Mouse (Mus musculus) thymus, postnatal 36 days (tissue): Measurements from ENCODE around the gene Tspo2.

Experiments
- DNase-seq, 2 experiments: peaks; one replicate each; pipeline ENCODE4 v3.0.0; 2022; ENCODE audit warnings: mixed read lengths in 2 of 2

Tspo2 gene

GRCm38 (mm10) chr17:48450666-48451352, 513 bp downstream of the Tspo2 start:
- DNase-seq: no peak

DNA sequence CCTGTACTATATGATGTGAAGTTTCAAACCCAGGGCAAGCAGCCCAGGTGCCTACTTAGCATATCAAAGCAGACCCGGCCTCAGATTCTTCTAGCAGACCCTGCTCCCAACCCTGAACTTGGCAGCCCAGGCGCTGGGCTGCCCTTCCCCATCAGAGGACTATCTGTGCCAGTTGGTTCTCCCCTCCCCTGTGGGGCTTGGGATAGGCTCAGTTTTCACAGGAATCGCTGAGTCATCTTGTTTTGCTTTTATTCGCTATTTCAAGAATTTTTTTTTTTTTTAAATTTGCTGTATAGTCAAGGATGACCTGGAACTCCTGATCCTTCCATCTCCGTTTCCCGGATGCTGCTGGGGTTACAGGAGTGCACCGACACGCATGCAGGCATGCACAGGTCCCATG, 3.6 kb downstream of the Tspo2 start:
- no peak for DNase-seq

GRCm38 (mm10) chr17:48443542-48444145, 7.7 kb downstream of the Tspo2 start:
- DNase-seq: no peak

DNA sequence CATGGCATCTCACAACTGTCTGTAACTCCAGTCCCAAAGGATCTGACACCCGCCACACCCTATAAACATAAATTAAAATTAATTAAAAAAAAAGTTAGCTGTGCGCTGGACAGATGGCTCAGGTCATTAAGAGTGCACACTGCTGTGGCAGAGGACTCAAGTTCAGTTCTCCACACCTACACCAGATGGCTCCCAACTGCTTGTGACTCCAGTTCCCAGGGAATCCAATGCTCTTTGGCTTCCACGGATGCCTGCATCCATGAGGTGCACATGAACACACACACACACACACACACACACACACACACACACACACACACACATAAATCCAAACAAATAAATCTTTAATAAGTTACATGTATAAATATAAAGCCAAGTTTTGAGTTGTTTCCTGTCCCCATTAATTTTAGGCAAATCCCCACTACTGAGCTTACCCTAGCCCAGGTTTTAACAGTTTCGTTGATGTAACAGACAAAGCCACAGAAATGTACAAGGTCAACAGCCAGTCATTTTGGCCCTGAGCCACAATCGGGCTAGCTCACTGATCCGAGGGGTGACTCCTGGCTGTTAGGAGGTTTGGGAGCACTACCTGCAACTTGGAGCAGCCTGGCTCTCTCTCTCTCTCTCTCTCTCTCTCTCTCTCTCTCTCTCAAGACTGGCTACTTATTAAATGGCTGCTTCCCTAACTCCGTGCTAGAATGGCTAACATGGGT, 8.4 kb downstream of the Tspo2 start:
- no peak for DNase-seq

GRCm38 (mm10) chr17:48437421-48437911, 13.9 kb downstream of the Tspo2 start:
- DNase-seq: no peak

- DNase-seq: no peak
Observed at GRCm38 (mm10) chr17:48436487-48436886, 14.8 kb downstream of the Tspo2 start.

- DNase-seq: no peak
Observed at GRCm38 (mm10) chr17:48434479-48434878, 16.8 kb downstream of the Tspo2 start.

DNA sequence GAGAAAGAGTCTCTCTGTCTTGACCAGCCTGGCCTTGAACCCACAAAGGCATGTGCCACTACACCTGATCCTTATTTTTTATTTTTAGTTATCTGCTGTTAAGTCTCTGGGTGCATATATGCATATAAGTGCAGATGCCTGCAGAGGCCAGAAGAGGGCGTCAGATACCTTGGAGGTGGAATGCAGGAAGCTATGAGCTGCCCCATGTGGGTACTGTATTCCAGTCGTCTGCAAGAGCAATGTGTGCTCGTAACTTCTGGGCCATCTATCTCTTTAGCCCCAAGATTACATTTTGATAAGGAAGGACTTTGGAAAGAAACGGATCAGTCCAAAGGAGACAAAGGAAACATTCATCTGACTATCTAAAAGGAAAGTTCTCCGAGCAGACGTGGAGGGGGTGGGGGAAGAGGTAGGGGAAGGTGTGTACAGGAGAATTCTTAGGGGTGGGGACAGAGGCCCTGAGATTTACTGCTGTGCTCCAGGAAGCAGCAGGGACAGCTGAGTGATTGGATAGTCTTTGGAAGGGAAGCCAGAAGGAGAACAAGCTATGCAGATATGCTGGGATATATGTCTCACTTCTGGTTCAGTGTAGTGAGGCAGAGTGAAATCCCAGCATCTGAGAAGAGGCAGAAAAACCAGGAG, 17.5 kb downstream of the Tspo2 start:
- no peak for DNase-seq

GRCm38 (mm10) chr17:48433006-48433655, 18.2 kb downstream of the Tspo2 start:
- DNase-seq: no peak

DNA sequence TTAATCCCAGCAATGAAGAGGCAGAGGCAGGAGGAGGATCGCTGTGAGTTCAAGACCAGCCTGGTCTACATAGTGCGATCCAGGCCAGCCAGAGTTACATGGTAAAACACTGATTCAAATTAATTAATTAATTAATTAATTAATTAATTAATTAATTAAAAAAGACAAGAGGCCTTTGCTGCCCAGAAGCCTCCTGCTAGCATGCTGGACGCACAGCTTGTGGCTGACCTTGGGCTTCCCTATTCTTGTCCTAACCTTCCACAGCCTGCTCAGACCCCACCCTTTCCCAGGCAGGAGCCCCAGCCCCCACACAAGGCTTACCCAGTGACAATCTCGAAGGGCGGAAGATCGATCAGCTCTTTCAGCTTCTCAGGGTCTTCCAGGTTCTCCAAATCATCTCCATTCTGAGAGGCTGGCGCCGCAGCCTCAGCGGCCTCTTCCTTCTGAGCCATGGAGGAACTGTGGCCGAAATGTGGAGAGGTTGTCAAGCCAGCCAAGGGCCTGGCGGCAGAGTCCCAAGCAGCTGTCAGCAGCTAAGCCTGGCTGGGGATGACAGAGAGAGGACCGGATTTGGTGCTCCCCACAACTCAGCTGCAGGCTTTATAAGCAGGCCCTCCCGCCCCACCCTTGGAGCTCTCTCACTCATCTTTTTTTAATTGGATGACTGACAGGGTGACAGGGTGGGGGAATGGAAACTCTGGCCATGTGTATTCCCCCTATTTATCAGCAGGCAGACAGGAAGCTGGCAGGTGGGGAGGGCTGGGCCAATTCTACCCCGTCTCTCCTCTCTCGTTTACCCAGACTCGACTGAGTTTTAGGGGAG, 19.0 kb downstream of the Tspo2 start, which contains the start of gene Apobec2:
Gene Apobec2, minus strand, starts transcription at position 773 of the 823 bp plus-strand sequence.
- no peak for DNase-seq

DNA sequence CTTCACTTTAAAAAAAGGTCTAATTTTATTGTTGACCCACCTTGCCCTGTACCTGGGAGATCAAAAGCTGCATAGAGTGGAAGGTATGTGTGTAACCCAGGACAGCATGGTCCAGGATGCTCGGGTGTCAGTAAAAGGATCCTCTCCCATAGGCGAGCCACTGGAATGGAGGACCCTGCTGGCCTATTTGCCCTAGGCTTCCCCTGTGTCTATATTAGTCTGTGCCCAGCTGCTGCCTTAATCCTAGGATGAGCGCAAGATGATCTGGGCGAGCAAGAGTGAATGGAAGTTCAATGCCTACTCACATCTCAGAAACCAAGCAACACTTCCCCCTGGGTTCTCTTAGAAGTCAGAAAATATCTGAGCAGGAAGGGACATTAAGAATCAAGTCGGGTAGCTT, 20.3 kb downstream of the Tspo2 start:
- DNase-seq: no peak

GRCm38 (mm10) chr17:48430394-48430793, 20.9 kb downstream of the Tspo2 start:
- no peak for DNase-seq

DNA sequence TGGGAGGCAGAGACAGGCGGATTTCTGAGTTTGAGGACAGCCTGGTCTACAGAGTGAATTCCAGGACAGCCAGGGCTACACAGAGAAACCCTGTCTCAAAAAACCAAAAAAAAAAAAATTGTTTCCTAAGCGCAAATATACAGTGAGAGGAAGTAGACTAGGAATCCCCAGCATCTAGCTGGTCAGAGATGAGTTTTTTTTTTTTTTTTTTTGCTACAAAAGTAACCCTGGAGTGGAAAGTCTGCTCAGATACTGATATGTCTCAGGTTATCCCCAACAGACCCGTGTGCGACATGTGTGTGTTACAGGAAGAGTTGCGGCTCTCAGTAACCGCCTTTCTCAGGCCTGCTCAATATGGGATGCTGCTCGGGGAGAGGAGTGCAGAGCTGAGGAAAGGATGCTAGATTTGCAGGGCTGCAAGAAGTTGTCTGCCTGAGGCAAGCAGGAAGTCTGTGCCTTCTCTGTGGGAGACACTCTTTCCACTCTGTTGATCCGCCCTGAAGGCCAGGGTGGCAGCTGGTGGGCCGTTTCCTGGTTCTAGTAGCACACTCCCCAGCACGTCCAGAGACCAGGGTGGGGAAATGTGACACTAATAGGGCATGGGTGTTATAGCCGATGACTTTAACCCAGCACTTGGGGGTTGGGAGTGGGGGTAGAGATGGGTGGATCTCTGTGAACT, 23.3 kb downstream of the Tspo2 start:
- DNase-seq: peak; percentile 48 to 63

DNA sequence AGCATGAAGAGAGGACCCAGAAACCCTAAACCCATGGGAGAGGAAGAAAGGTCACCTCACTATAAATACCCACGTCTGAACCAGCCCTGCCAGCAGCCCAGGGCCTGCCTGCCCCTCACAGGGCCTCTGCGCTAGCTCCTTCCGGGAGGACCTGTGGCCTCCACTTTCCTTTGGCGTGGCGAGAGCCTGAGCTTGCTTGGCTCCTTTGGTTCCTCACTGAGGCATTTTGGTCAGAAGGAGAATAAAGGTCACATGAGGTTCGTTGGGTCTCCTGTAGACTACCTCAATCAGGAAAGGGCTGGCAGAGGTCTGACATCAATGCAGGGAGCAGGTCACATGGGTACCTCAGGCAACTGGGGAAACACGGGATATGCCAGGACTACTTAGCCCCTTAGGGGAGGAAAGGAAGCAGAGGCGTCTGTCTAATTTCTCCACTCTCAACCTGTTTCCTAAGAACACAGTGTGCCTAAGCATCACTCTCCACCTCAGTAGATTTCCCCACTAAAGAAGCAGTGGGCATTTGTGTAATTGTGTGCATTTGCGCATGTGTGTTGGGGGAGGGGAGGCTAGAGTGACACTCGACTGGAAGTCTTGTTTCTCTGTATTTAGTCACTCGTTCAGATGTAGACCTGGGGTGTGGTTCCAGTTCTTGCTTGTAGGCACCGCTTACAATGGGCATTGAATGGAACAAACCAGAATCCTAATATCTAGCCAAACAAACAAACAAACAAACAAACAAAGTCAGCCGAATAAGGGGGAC, 24.2 kb downstream of the Tspo2 start:
- DNase-seq: peak in 1 of 2 experiments; percentile 25

DNA sequence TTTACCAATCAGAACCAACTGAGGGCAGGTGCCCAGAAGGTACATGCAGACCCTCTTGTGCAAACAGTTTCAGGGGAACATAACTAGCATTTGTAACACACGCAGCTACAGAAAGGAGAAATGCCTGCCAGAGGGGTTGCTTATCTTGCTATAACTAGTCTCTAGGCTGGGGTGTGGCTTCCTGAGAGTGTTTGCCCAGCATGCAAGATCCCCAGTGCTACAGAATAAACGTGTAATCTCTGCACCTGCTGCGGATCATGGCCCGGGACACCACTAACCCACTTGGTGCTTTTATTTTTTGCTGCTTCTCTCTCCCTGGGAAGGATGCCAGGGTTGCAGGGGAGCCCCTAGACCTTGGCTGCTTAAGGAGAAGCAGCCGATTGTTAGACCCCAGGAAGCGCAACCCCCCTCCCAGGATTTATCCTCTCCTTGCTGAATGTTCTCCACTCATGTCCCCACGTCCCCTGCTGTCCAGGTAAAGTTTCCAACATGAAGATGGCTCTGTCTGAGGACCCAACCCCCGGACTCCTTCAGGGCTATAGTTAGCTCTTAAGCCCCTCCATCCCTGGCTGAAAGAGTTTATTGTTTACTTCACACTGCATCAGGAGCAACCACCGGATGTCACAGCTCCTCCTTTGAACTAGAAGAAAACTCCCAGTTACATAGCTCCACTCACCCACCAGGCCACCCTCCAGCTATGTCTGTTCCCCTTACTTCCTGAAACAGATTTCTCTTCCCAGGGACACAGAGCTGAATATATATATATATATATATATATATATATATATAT, 25.3 kb downstream of the Tspo2 start:
- DNase-seq: peak; percentile 38 to 55

- no peak for DNase-seq
Observed at GRCm38 (mm10) chr17:48424237-48424636, 27.1 kb downstream of the Tspo2 start.

- DNase-seq: no peak
Observed at GRCm38 (mm10) chr17:48419571-48419970, 31.8 kb downstream of the Tspo2 start.

DNA sequence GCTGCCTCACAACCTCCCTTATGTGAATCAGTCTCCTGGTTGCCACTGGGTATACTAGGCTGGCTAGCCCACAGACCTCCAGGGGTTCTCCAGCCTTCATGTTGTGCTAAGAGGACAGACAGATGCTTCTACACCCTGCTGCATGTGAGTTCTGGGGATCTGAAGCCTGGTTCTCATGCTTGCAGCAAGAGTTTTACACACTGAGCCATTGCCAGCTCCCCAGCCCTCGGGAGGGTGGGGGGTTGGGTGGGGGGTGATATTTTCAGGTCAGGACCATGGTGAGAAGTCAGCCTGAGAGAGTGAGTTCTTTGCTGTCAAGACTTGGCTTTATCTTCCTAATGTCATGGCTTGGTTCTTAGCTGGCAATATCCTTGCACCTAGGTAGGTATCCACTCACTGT, 32.5 kb downstream of the Tspo2 start:
- no peak for DNase-seq

GRCm38 (mm10) chr17:48418174-48418573, 33.1 kb downstream of the Tspo2 start:
- no peak for DNase-seq

- no peak for DNase-seq
Observed at GRCm38 (mm10) chr17:48417521-48417920, 33.8 kb downstream of the Tspo2 start.
